Mouse (Mus musculus): ENCODE measurements at regions not wholly inside any gene's neighbourhood (a gene's known extent, or its start where the extent isn't known, plus 50 kb on each side); places are given as distances from the start of the nearest gene placed in this dataset.

- no peak overlapping the region for H3K4me3 ChIP-seq (ENCODE audit: low read depth, low read length)
- H3K27me3 ChIP-seq (ENCODE audit: control insufficient read depth, insufficient read depth, low read length, poor library complexity, severe bottlenecking): no peaks in the 10 kb centered on the region
- no peak overlapping the region for H3K27ac ChIP-seq (ENCODE audit: insufficient read depth, low read length)
- H3K9ac ChIP-seq (ENCODE audit: low read depth, poor library complexity, severe bottlenecking): no peak overlapping the region
- no peaks in the 10 kb centered on the region for H3K4me1 ChIP-seq (ENCODE audit: control insufficient read depth, insufficient read depth, low read length)
- H3K36me3 ChIP-seq (ENCODE audit: control insufficient read depth, insufficient read depth, low read length, poor library complexity, severe bottlenecking): no peaks in the 10 kb centered on the region
- no peaks in the 10 kb centered on the region for H3K9me3 ChIP-seq (replicated peaks; ENCODE audit: control insufficient read depth, insufficient read depth, low read length, poor library complexity, severe bottlenecking)
- TF ChIP-seq CTCF (IDR thresholded peaks at IDR 0.05; ENCODE audit: low read depth, low read length) (no peak), POLR2A (IDR thresholded peaks at IDR 0.05; ENCODE audit: insufficient read depth, low read length) (no peak), EP300 (IDR thresholded peaks at IDR 0.05; ENCODE audit: insufficient read depth, low read depth, low read length) (no peak)
Measured at GRCm38 (mm10) chrX:11763351-11764082, 396.6 kb downstream of the Bcor start.

DNA sequence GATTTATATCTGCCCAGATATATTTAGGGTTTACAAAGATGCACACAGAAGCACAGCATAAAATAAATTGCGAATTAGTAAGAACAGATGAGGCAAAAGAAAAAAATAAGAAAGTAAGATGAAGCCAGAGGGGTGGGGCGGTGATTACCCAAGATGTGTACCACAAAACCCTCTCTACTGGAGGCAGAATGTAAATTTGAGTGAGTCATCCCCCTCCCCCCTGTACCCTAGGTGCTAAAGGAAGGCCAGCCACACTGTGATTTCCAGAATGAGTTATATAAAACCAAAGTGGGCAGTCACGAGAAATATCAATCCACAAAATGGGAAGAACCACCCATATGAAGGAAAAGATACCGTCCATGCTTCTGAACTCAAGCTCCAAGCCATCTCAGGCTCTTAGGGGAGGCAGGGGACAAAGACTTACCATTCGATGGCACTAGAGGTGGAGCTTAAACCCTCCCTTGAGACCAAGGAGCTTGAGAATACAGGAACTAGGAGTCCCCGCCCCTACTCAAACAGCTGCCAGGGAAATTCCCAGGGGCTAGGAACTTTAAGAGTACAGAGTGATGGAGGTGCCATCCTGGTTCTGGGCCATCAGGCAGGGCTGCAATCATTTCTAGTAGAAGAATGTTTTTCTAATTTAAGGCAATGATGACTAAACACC lies 383.8 kb downstream of the Bcor start:
- TF ChIP-seq POLR2A (IDR thresholded peaks at IDR 0.05; ENCODE audit: insufficient read depth, low read length) (no peak), EP300 (IDR thresholded peaks at IDR 0.05; ENCODE audit: insufficient read depth, low read depth, low read length) (no peak), CTCF (IDR thresholded peaks at IDR 0.05; ENCODE audit: low read depth, low read length) (no peak)
- no peaks in the 10 kb centered on the region for H3K27me3 ChIP-seq (ENCODE audit: control insufficient read depth, insufficient read depth, low read length, poor library complexity, severe bottlenecking)
- no peaks in the 10 kb centered on the region for H3K4me1 ChIP-seq (ENCODE audit: control insufficient read depth, insufficient read depth, low read length)
- H3K9me3 ChIP-seq (replicated peaks; ENCODE audit: control insufficient read depth, insufficient read depth, low read length, poor library complexity, severe bottlenecking): no peaks in the 10 kb centered on the region
- H3K9ac ChIP-seq (ENCODE audit: low read depth, poor library complexity, severe bottlenecking): no peak overlapping the region
- no peak overlapping the region for H3K27ac ChIP-seq (ENCODE audit: insufficient read depth, low read length)
- H3K36me3 ChIP-seq (ENCODE audit: control insufficient read depth, insufficient read depth, low read length, poor library complexity, severe bottlenecking): no peaks in the 10 kb centered on the region
- no peak overlapping the region for H3K4me3 ChIP-seq (ENCODE audit: low read depth, low read length)

- no peaks in the 10 kb centered on the region for H3K27me3 ChIP-seq (ENCODE audit: control insufficient read depth, insufficient read depth, low read length, poor library complexity, severe bottlenecking)
Measured at GRCm38 (mm10) chrX:11795010-11795409, 365.1 kb downstream of the Bcor start.

DNA sequence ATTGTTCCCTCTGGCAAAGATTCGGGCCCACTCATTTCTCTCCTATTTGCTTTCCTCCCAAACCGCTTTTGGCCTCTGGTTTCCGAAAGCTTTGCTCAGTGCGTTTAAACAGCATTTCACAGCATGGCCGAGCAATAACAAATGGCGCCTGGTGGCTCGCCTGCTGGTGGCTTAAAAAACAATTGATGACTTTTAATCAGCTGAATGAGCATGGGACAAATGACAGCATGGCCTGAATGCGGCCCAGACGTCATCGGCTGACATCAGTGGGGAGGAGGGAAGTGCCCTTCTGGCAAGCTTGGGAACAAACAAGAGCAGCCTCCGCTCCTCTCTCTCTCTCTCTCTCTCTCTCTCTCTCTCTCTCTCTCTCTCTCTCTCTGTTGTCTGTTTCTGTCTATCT lies 362.3 kb downstream of the Bcor start:
- Histone ChIP-seq H3K27ac (ENCODE audit: insufficient read depth, low read length) (no peak overlapping the region), H3K9me3 (replicated peaks; ENCODE audit: control insufficient read depth, insufficient read depth, low read length, poor library complexity, severe bottlenecking) (no peaks in the 10 kb centered on the region), H3K9ac (ENCODE audit: low read depth, poor library complexity, severe bottlenecking) (no peak overlapping the region), H3K4me1 (ENCODE audit: control insufficient read depth, insufficient read depth, low read length) (peaks cover 2% of the 10 kb centered on the region), H3K27me3 (ENCODE audit: control insufficient read depth, insufficient read depth, low read length, poor library complexity, severe bottlenecking) (no peaks in the 10 kb centered on the region), H3K36me3 (ENCODE audit: control insufficient read depth, insufficient read depth, low read length, poor library complexity, severe bottlenecking) (no peaks in the 10 kb centered on the region), H3K4me3 (ENCODE audit: low read depth, low read length) (no peak overlapping the region)
- no peak for TF ChIP-seq CTCF (IDR thresholded peaks at IDR 0.05; ENCODE audit: low read depth, low read length)
- TF ChIP-seq POLR2A (IDR thresholded peaks at IDR 0.05; ENCODE audit: insufficient read depth, low read length): no peak
- TF ChIP-seq EP300 (IDR thresholded peaks at IDR 0.05; ENCODE audit: insufficient read depth, low read depth, low read length): no peak

More at GRCm38 (mm10) chrX:11795010-11795409, 365.1 kb downstream of the Bcor start:
- TF ChIP-seq EP300 (IDR thresholded peaks at IDR 0.05; ENCODE audit: insufficient read depth, low read depth, low read length): no peak
- no peak for TF ChIP-seq POLR2A (IDR thresholded peaks at IDR 0.05; ENCODE audit: insufficient read depth, low read length)
- no peak for TF ChIP-seq CTCF (IDR thresholded peaks at IDR 0.05; ENCODE audit: low read depth, low read length)
- H3K4me1 ChIP-seq (ENCODE audit: control insufficient read depth, insufficient read depth, low read length): no peaks in the 10 kb centered on the region
- H3K9ac ChIP-seq (ENCODE audit: low read depth, poor library complexity, severe bottlenecking): no peak overlapping the region
- no peak overlapping the region for H3K27ac ChIP-seq (ENCODE audit: insufficient read depth, low read length)
- no peak overlapping the region for H3K4me3 ChIP-seq (ENCODE audit: low read depth, low read length)
- no peaks in the 10 kb centered on the region for H3K36me3 ChIP-seq (ENCODE audit: control insufficient read depth, insufficient read depth, low read length, poor library complexity, severe bottlenecking)
- no peaks in the 10 kb centered on the region for H3K9me3 ChIP-seq (replicated peaks; ENCODE audit: control insufficient read depth, insufficient read depth, low read length, poor library complexity, severe bottlenecking)

DNA sequence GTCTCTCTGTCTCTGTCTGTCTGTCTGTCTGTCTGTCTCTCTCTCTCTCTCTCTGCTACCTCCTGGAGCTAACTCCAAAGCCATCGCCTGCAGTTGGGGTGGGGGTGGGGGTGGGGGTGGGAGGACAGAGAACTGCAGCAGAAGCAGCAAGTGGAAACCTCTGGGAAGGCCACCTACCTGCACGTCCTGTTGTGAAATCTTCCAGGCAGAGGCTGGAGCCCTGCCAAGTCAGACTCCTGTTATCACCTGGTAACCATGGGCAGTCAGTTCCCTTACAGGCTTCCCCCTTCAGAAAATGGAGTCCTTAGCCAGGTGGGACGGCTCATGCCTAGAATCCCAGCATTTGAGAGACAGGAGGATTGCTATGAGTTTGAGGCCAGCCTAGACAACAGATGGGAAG lies 361.8 kb downstream of the Bcor start:
- H3K36me3 ChIP-seq (ENCODE audit: control insufficient read depth, insufficient read depth, low read length, poor library complexity, severe bottlenecking): no peaks in the 10 kb centered on the region
- no peak overlapping the region for H3K27ac ChIP-seq (ENCODE audit: insufficient read depth, low read length)
- H3K9ac ChIP-seq (ENCODE audit: low read depth, poor library complexity, severe bottlenecking): no peak overlapping the region
- no peak overlapping the region for H3K4me3 ChIP-seq (ENCODE audit: low read depth, low read length)
- H3K27me3 ChIP-seq (ENCODE audit: control insufficient read depth, insufficient read depth, low read length, poor library complexity, severe bottlenecking): no peaks in the 10 kb centered on the region
- H3K9me3 ChIP-seq (replicated peaks; ENCODE audit: control insufficient read depth, insufficient read depth, low read length, poor library complexity, severe bottlenecking): no peaks in the 10 kb centered on the region
- peaks cover 2% of the 10 kb centered on the region for H3K4me1 ChIP-seq (ENCODE audit: control insufficient read depth, insufficient read depth, low read length)
- no peak for TF ChIP-seq EP300 (IDR thresholded peaks at IDR 0.05; ENCODE audit: insufficient read depth, low read depth, low read length)
- TF ChIP-seq POLR2A (IDR thresholded peaks at IDR 0.05; ENCODE audit: insufficient read depth, low read length): no peak
- no peak for TF ChIP-seq CTCF (IDR thresholded peaks at IDR 0.05; ENCODE audit: low read depth, low read length)

DNA sequence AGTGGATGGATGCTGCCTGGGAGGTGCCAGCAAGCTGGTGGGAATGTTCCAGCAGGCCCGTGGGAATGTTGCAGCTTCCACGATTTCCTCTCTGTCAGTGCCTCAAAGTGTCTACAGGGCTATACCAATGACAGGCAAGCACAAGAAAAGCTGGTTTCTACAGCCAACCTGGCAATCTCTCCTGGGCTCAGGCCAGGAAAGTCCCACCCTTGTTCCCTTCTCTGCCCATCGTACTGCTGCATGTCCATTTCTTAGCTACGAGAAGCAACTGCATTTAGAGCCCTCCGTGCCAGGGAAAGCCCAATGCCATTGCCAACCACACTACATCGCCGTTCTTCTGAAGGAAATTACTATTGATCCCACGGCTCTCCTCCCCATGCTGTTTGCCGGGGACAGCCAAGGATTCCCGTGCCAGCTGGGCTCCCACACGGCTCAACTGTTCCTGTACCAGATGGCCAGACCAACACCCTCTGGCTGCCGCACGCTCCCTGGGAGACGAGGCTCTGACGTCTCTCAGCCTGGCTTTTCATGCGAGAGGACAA lies 359.7 kb downstream of the Bcor start:
- H3K9ac ChIP-seq (ENCODE audit: low read depth, poor library complexity, severe bottlenecking): no peak overlapping the region
- H3K4me3 ChIP-seq (ENCODE audit: low read depth, low read length): no peak overlapping the region
- TF ChIP-seq EP300 (IDR thresholded peaks at IDR 0.05; ENCODE audit: insufficient read depth, low read depth, low read length) (no peak), POLR2A (IDR thresholded peaks at IDR 0.05; ENCODE audit: insufficient read depth, low read length) (no peak), CTCF (IDR thresholded peaks at IDR 0.05; ENCODE audit: low read depth, low read length) (no peak)
- no peaks in the 10 kb centered on the region for H3K9me3 ChIP-seq (replicated peaks; ENCODE audit: control insufficient read depth, insufficient read depth, low read length, poor library complexity, severe bottlenecking)
- H3K36me3 ChIP-seq (ENCODE audit: control insufficient read depth, insufficient read depth, low read length, poor library complexity, severe bottlenecking): no peaks in the 10 kb centered on the region
- peaks cover 2% of the 10 kb centered on the region for H3K4me1 ChIP-seq (ENCODE audit: control insufficient read depth, insufficient read depth, low read length)
- H3K27me3 ChIP-seq (ENCODE audit: control insufficient read depth, insufficient read depth, low read length, poor library complexity, severe bottlenecking): no peaks in the 10 kb centered on the region
- H3K27ac ChIP-seq (ENCODE audit: insufficient read depth, low read length): no peak overlapping the region
